Mouse (Mus musculus) hindbrain, embryonic 16.5 days (tissue): Measurements from ENCODE around the gene Syf2. TPM values are rescaled to one million over a fixed set of nuclear protein-coding genes. Genes with fewer than 3 reads are reported as not detected.

Experiments used
- ATAC-seq: fragments of 200-750 bp; cut with Nextera tagmentation; 2 replicates; pipeline ENCODE4 v1.8.0; 2017; ENCODE audit warnings: moderate TSS enrichment, moderate library complexity
- H3K27ac ChIP-seq: fragments of 300-500 bp; sonication (generic); 2 replicates; pipeline ENCODE4 v1.5.1; 2014; ENCODE audit warnings: low read depth, mild to moderate bottlenecking, control low read depth, low read length, moderate library complexity
- H3K27me3 ChIP-seq: fragments of 300-500 bp; sonication (generic); replicated peaks from 2 replicates; pipeline ENCODE4 v1.6.1; 2014; ENCODE audit warnings: low read length; ENCODE audit not compliant: control insufficient read depth, insufficient read depth
- H3K36me3 ChIP-seq: fragments of 300-500 bp; sonication (generic); 2 replicates; pipeline ENCODE4 v1.6.1; 2014; ENCODE audit warnings: mild to moderate bottlenecking, low read length, moderate library complexity, mixed read lengths; ENCODE audit not compliant: control insufficient read depth, insufficient read depth
- H3K4me1 ChIP-seq: fragments of 300-500 bp; sonication (generic); 2 replicates; pipeline ENCODE4 v1.6.1; 2014; ENCODE audit warnings: low read depth, low read length; ENCODE audit not compliant: control insufficient read depth, insufficient read depth
- H3K4me2 ChIP-seq: fragments of 300-500 bp; sonication (generic); 2 replicates; pipeline ENCODE4 v1.6.1; 2014; ENCODE audit warnings: mild to moderate bottlenecking, low read length, control low read depth, moderate library complexity
- H3K4me3 ChIP-seq: fragments of 300-500 bp; sonication (generic); 2 replicates; pipeline ENCODE4 v1.5.1; 2014; ENCODE audit warnings: mild to moderate bottlenecking, low read length, control low read depth, moderate library complexity
- H3K9ac ChIP-seq: fragments of 300-500 bp; sonication (generic); 2 replicates; pipeline ENCODE4 v1.6.1; 2014; ENCODE audit warnings: low read depth, mild to moderate bottlenecking, control low read depth, low read length, moderate library complexity
- H3K9me3 ChIP-seq: fragments of 300-500 bp; sonication (generic); 2 replicates; pipeline ENCODE4 v1.6.1; 2014; ENCODE audit warnings: mild to moderate bottlenecking, low read length, moderate library complexity; ENCODE audit not compliant: control insufficient read depth
- WGBS: fragments of 180-500 bp; shearing (Covaris S2); extraction: QIAGEN DNeasy Blood & Tissue Kit; methylation state at CpG from one replicate; pipeline ENCODE4 v1.1.7; 2014; 5-methylcytosine and 5-hydroxymethylcytosine counted together
- polyA plus RNA-seq: library from polyadenylated mRNA; unstranded; fragments of >200 nt; fragmentation: Nextera tagmentation; extraction: Ambion mirVana; gene quantifications from 2 replicates; pipeline ENCODE4 v1.2.1, GENCODE M21; 2015

Syf2 gene
- polyA plus RNA-seq, 1 experiment from 2014 or later, result 53.8 TPM

GRCm38 (mm10) chr4:134981959-134982431 is 51.3 kb downstream of the Syf2 start:
- no peaks in the 10 kb centered on the region for H3K27me3 ChIP-seq
- H3K36me3 ChIP-seq, result no peaks in the 10 kb centered on the region
- H3K4me2 ChIP-seq, result no peak overlapping the region
- WGBS, result 56% methylated on average over 7 of the region's 7 CpGs
- H3K9me3 ChIP-seq, result peaks cover 1% of the 10 kb centered on the region; the same call in 1 of the 2 replicates
- H3K27ac ChIP-seq, result no peak overlapping the region
- H3K9ac ChIP-seq, result no peak overlapping the region
- 0 out of 2 replicates have a peak, but pooled peaks cover 2% of the 10 kb centered on the region for H3K4me1 ChIP-seq
- H3K4me3 ChIP-seq, result no peak overlapping the region
- no peak for ATAC-seq

DNA sequence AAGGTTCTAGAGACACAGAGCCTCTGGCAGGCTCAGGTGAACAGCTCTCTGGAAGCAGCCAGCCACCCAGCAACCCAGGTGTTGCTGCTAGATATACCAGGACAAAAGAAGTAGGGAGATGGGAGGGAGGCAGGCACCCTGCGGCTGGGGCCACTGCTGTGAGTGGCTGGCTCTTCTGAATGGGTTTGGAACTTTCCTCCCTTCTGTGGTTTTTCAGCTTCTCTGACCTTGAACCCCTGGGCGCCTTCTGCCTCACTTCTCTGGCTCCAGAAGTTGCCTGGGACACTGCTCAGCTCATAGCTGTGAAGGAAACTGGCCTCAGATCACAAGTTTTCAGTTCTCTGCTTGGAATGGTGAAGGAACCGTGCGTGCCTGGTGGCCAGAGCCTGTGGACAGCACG is 52.4 kb downstream of the Syf2 start:
- no peak for ATAC-seq
- H3K36me3 ChIP-seq, result no peaks in the 10 kb centered on the region
- no peak overlapping the region for H3K27ac ChIP-seq
- H3K4me3 ChIP-seq, result no peak overlapping the region
- 58% methylated on average over 5 of the region's 5 CpGs for WGBS
- H3K9me3 ChIP-seq, result no peaks in the 10 kb centered on the region
- H3K27me3 ChIP-seq, result no peaks in the 10 kb centered on the region
- 0 out of 2 replicates have a peak, but pooled peaks cover 2% of the 10 kb centered on the region for H3K4me1 ChIP-seq
- no peak overlapping the region for H3K9ac ChIP-seq
- H3K4me2 ChIP-seq, result no peak overlapping the region

GRCm38 (mm10) chr4:134984555-134984954 is 53.9 kb downstream of the Syf2 start:
- Histone ChIP-seq H3K9me3 (no peaks in the 10 kb centered on the region), H3K4me1 (0 out of 2 replicates have a peak, but pooled peaks cover 2% of the 10 kb centered on the region), H3K4me3 (no peak overlapping the region), H3K27ac (no peak overlapping the region), H3K36me3 (no peaks in the 10 kb centered on the region), H3K4me2 (no peak overlapping the region), H3K27me3 (no peaks in the 10 kb centered on the region), H3K9ac (no peak overlapping the region)
- whole genome bisulfite sequencing, result 74% methylated on average over 3 of the region's 3 CpGs
- no peak for ATAC-seq

DNA sequence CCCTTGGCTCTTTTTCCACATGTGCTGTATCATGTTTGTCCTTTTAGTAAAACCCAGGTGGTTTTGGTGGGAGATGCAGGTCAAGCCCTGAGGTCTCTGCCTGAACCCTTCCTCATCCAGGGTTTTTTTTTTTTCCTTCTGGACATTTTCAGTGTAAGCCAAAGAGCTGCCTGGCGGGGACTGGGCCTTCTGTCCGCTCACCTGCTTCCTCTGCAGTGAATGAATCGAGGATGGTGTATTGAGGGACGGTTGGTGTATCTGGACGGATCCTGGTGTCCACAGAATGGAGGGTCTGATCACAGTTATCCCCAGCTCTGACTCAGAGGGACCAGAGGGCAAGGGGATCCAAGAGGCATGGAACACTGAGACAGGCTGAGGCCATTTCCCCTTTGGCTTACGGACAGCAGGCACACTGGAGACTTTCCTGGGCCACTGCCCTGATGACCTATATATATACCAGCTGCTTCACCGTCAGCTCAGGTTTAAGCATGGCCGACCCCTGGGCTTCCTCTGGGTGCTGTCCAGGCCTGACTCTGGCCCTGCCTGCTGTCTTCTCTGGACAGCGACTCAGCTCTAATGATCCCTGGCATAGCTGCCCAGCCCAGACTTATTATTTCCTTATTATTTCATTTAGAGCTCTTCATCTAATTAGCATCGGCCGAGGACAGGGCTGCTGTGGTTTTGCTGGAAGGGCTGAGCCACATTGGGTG is 55.1 kb downstream of the Syf2 start:
- 76% methylated on average over 11 of the region's 11 CpGs for WGBS
- H3K4me2 ChIP-seq, result no peak overlapping the region
- H3K9me3 ChIP-seq, result no peaks in the 10 kb centered on the region
- H3K4me1 ChIP-seq, result 0 out of 2 replicates have a peak, but pooled peaks cover 2% of the 10 kb centered on the region
- H3K4me3 ChIP-seq, result no peak overlapping the region
- H3K36me3 ChIP-seq, result no peaks in the 10 kb centered on the region
- no peaks in the 10 kb centered on the region for H3K27me3 ChIP-seq
- ATAC-seq, result no peak
- no peak overlapping the region for H3K9ac ChIP-seq
- no peak overlapping the region for H3K27ac ChIP-seq

- ATAC-seq, result no peak
- Histone ChIP-seq H3K9me3 (no peaks in the 10 kb centered on the region), H3K36me3 (no peaks in the 10 kb centered on the region), H3K9ac (no peak overlapping the region), H3K27ac (no peak overlapping the region), H3K4me2 (no peak overlapping the region), H3K4me3 (no peak overlapping the region), H3K27me3 (no peaks in the 10 kb centered on the region), H3K4me1 (0 out of 2 replicates have a peak, but pooled peaks cover 2% of the 10 kb centered on the region)
- 59% methylated on average over 4 of the region's 4 CpGs for WGBS
These were observed 55.6 kb downstream of the Syf2 start for GRCm38 (mm10) chr4:134986336-134986635.

- no peaks in the 10 kb centered on the region for H3K9me3 ChIP-seq
- no peak overlapping the region for H3K27ac ChIP-seq
- no peaks in the 10 kb centered on the region for H3K27me3 ChIP-seq
- no peaks in the 10 kb centered on the region for H3K36me3 ChIP-seq
- H3K9ac ChIP-seq, result no peak overlapping the region
- H3K4me2 ChIP-seq, result no peak overlapping the region
- ATAC-seq, result no peak
- WGBS, result 88% methylated on average over 3 of the region's 3 CpGs
- H3K4me1 ChIP-seq, result 0 out of 2 replicates have a peak, but pooled peaks cover 2% of the 10 kb centered on the region
- no peak overlapping the region for H3K4me3 ChIP-seq
These were observed 56.3 kb downstream of the Syf2 start for GRCm38 (mm10) chr4:134986963-134987362.

Other genes with a start within 250 kb of the Syf2 start
- 3.7 and 5.1 TPM in 2 replicates for gene Man1c1, start 226.6 kb upstream of the Syf2 start, polyA plus RNA-seq
- 3.0 and 3.9 TPM in 2 replicates for gene Ldlrap1, start 162.9 kb upstream of the Syf2 start, polyA plus RNA-seq
- 75.4 and 76.6 TPM in 2 replicates for gene Maco1, start 77.6 kb upstream of the Syf2 start, polyA plus RNA-seq
- 1.7 and 2.1 TPM in 2 replicates for gene Rhd, start 66.4 kb upstream of the Syf2 start, polyA plus RNA-seq
- 214 and 227 TPM in 2 replicates for gene Tmem50a, start 15.9 kb upstream of the Syf2 start, polyA plus RNA-seq
- gene Rsrp1, start 7.3 kb upstream of the Syf2 start, polyA plus RNA-seq, result 453 and 454 TPM in 2 replicates
- gene Runx3, start 189.8 kb downstream of the Syf2 start, polyA plus RNA-seq, result 0.11 TPM in 1 of 2 replicates, not detected in the other